Mouse (Mus musculus): Measurements from ENCODE around the gene Armt1. TPM values are rescaled to one million over a fixed set of nuclear protein-coding genes. Genes with fewer than 3 reads are reported as not detected.

The Armt1 gene
- polyA plus RNA-seq, 2 experiments, result 12.8 to 14.1 TPM

GRCm38 (mm10) chr10:4407191-4407590 is 25.1 kb upstream of the Armt1 start:
- H3K36me3 ChIP-seq (replicated peaks; ENCODE audit: control insufficient read depth, insufficient read depth, low read depth), result peaks cover 4% of the 10 kb centered on the region
- no peak for ATAC-seq (ENCODE audit: insufficient read depth)
- 75% methylated on average over 1 of the region's 1 CpGs for WGBS (ENCODE audit: insufficient replicate concordance)

GRCm38 (mm10) chr10:4425245-4425644 is 7.0 kb upstream of the Armt1 start:
- H3K27ac ChIP-seq, result no peak overlapping the region
- H3K4me2 ChIP-seq (ENCODE audit: low read depth), result no peak overlapping the region
- no peak for TF ChIP-seq EP300 (IDR thresholded peaks at IDR 0.05; ENCODE audit: low read depth)
- peak; percentile 28 for TF ChIP-seq CTCF (IDR thresholded peaks at IDR 0.05; ENCODE audit: low read depth)
- H3K4me1 ChIP-seq (replicated peaks; ENCODE audit: control insufficient read depth in 2 of 2, insufficient read depth in 2 of 2, low read length in 1 of 2), result peaks cover 0 to 5% of the 10 kb centered on the region in 2 experiments; a peak in 2 of 4 replicates
- DNase-seq (ENCODE audit: low read depth in 3 of 3, low spot score in 3 of 3) (no peak), ATAC-seq (ENCODE audit: insufficient read depth) (no peak)
- H3K27me3 ChIP-seq (ENCODE audit: control insufficient read depth, insufficient read depth, low read length), result no peaks in the 10 kb centered on the region
- no peak overlapping the region for H3K9ac ChIP-seq (replicated peaks)
- H3K4me3 ChIP-seq (ENCODE audit: insufficient read depth in 1 of 2, low read depth in 2 of 2, low read length in 2 of 2), result no peak overlapping the region
- H3K9me3 ChIP-seq (ENCODE audit: control insufficient read depth, low read length), result no peaks in the 10 kb centered on the region
- WGBS (ENCODE audit: insufficient replicate concordance), result 75% methylated on average over 8 of the region's 8 CpGs
- H3K36me3 ChIP-seq (replicated peaks; ENCODE audit: control insufficient read depth, insufficient read depth, low read depth), result peaks cover 21% of the 10 kb centered on the region

More at GRCm38 (mm10) chr10:4407191-4407590, 25.1 kb upstream of the Armt1 start:
- Histone ChIP-seq H3K9ac (replicated peaks) (no peak overlapping the region), H3K4me2 (ENCODE audit: low read depth) (no peak overlapping the region), H3K9me3 (ENCODE audit: control insufficient read depth, low read length) (no peaks in the 10 kb centered on the region), H3K27me3 (ENCODE audit: control insufficient read depth, insufficient read depth, low read length) (no peaks in the 10 kb centered on the region), H3K4me1 (replicated peaks; ENCODE audit: control insufficient read depth in 2 of 2, insufficient read depth in 2 of 2, low read length in 1 of 2) (peaks cover 0 to 3% of the 10 kb centered on the region in 2 experiments; a peak in 2 of 4 replicates), H3K4me3 (ENCODE audit: insufficient read depth in 1 of 2, low read depth in 2 of 2, low read length in 2 of 2) (no peak overlapping the region), H3K27ac (no peak overlapping the region)
- no peak for TF ChIP-seq CTCF (IDR thresholded peaks at IDR 0.05; ENCODE audit: low read depth)
- no peak for TF ChIP-seq EP300 (IDR thresholded peaks at IDR 0.05; ENCODE audit: low read depth)
- no peak for DNase-seq (ENCODE audit: low read depth in 3 of 3, low spot score in 3 of 3)

- H3K27ac ChIP-seq, result no peak overlapping the region
- TF ChIP-seq EP300 (IDR thresholded peaks at IDR 0.05; ENCODE audit: low read depth) (no peak), CTCF (IDR thresholded peaks at IDR 0.05; ENCODE audit: low read depth) (no peak)
- peak overlapping the region; percentile 94 for H3K4me2 ChIP-seq (ENCODE audit: low read depth)
- H3K9me3 ChIP-seq (ENCODE audit: control insufficient read depth, low read length), result no peaks in the 10 kb centered on the region
- H3K36me3 ChIP-seq (replicated peaks; ENCODE audit: control insufficient read depth, insufficient read depth, low read depth), result peaks cover 9% of the 10 kb centered on the region
- H3K27me3 ChIP-seq (ENCODE audit: control insufficient read depth, insufficient read depth, low read length), result no peaks in the 10 kb centered on the region
- peak overlapping the region in 1 of 2 experiments; percentile 81; a peak in 1 of 4 replicates for H3K4me3 ChIP-seq (ENCODE audit: insufficient read depth in 1 of 2, low read depth in 2 of 2, low read length in 2 of 2)
- ATAC-seq (ENCODE audit: insufficient read depth), result no peak
- WGBS (ENCODE audit: insufficient replicate concordance), result 50% methylated on average over 8 of the region's 8 CpGs
- H3K4me1 ChIP-seq (replicated peaks; ENCODE audit: control insufficient read depth in 2 of 2, insufficient read depth in 2 of 2, low read length in 1 of 2), result peaks cover 10 to 19% of the 10 kb centered on the region in 2 experiments
- DNase-seq (ENCODE audit: low read depth in 3 of 3, low spot score in 3 of 3), result no peak
- no peak overlapping the region; the same call in 1 of the 2 replicates for H3K9ac ChIP-seq (replicated peaks)
Observed at GRCm38 (mm10) chr10:4430399-4430798, 1.9 kb upstream of the Armt1 start.

- H3K36me3 ChIP-seq (replicated peaks; ENCODE audit: control insufficient read depth, insufficient read depth, low read depth), result peaks cover 10% of the 10 kb centered on the region
- H3K4me2 ChIP-seq (ENCODE audit: low read depth), result peak overlapping the region; percentile 94
- WGBS (ENCODE audit: insufficient replicate concordance), result 71% methylated on average over 3 of the region's 3 CpGs
- no peaks in the 10 kb centered on the region for H3K9me3 ChIP-seq (ENCODE audit: control insufficient read depth, low read length)
- peak overlapping the region; percentile 81 to 84; a peak in 2 of 4 replicates for H3K4me3 ChIP-seq (ENCODE audit: insufficient read depth in 1 of 2, low read depth in 2 of 2, low read length in 2 of 2)
- H3K27me3 ChIP-seq (ENCODE audit: control insufficient read depth, insufficient read depth, low read length), result no peaks in the 10 kb centered on the region
- H3K9ac ChIP-seq (replicated peaks), result peak overlapping the region; percentile 79
- DNase-seq (ENCODE audit: low read depth in 3 of 3, low spot score in 3 of 3) (no peak), ATAC-seq (ENCODE audit: insufficient read depth) (no peak)
- peak overlapping the region; percentile 25 for H3K27ac ChIP-seq
- H3K4me1 ChIP-seq (replicated peaks; ENCODE audit: control insufficient read depth in 2 of 2, insufficient read depth in 2 of 2, low read length in 1 of 2), result peaks cover 10 to 19% of the 10 kb centered on the region in 2 experiments
- no peak for TF ChIP-seq CTCF (IDR thresholded peaks at IDR 0.05; ENCODE audit: low read depth)
- TF ChIP-seq EP300 (IDR thresholded peaks at IDR 0.05; ENCODE audit: low read depth), result no peak
Observed at GRCm38 (mm10) chr10:4430826-4431225, 1.4 kb upstream of the Armt1 start.

- no peak for TF ChIP-seq EP300 (IDR thresholded peaks at IDR 0.05; ENCODE audit: low read depth)
- no peak for TF ChIP-seq CTCF (IDR thresholded peaks at IDR 0.05; ENCODE audit: low read depth)
- Histone ChIP-seq H3K27me3 (ENCODE audit: control insufficient read depth, insufficient read depth, low read length) (no peaks in the 10 kb centered on the region), H3K9ac (replicated peaks) (peak overlapping the region; percentile 79), H3K9me3 (ENCODE audit: control insufficient read depth, low read length) (no peaks in the 10 kb centered on the region), H3K4me2 (ENCODE audit: low read depth) (peak overlapping the region; percentile 94), H3K27ac (peak overlapping the region; percentile 4), H3K4me3 (ENCODE audit: insufficient read depth in 1 of 2, low read depth in 2 of 2, low read length in 2 of 2) (peak overlapping the region; percentile 81 to 84), H3K4me1 (replicated peaks; ENCODE audit: control insufficient read depth in 2 of 2, insufficient read depth in 2 of 2, low read length in 1 of 2) (peaks cover 10 to 19% of the 10 kb centered on the region in 2 experiments), H3K36me3 (replicated peaks; ENCODE audit: control insufficient read depth, insufficient read depth, low read depth) (peaks cover 8% of the 10 kb centered on the region)
- ATAC-seq (ENCODE audit: insufficient read depth), result peak; percentile 1; the same call in 1 of the 2 replicates
- WGBS (ENCODE audit: insufficient replicate concordance), result 6% methylated on average over 5 of the region's 5 CpGs
- DNase-seq (ENCODE audit: low read depth in 3 of 3, low spot score in 3 of 3), result no peak
Observed at GRCm38 (mm10) chr10:4431746-4432122, 533 bp upstream of the Armt1 start.

Measured in liver, embryonic 14.5 days (tissue).